Mouse (Mus musculus) limb, embryonic 13.5 days (tissue): ENCODE measurements around the gene Ramp2. TPM values are rescaled to one million over a fixed set of nuclear protein-coding genes. Genes with fewer than 3 reads are reported as not detected.

Source experiments
- ATAC-seq: fragments of 200-750 bp; cut with Nextera tagmentation; 2 replicates; pipeline ENCODE4 v1.8.0; 2017; ENCODE audit warnings: low read depth, moderate number of reproducible peaks, moderate TSS enrichment; ENCODE audit not compliant: low FRiP score
- H3K27ac ChIP-seq: fragments of 300-500 bp; sonication (generic); 2 replicates; pipeline ENCODE4 v1.5.1; 2015; ENCODE audit warnings: inconsistent platforms, mild to moderate bottlenecking, moderate library complexity
- H3K27me3 ChIP-seq: fragments of 300-500 bp; sonication (generic); 2 replicates; pipeline ENCODE4 v1.6.1; 2015; ENCODE audit warnings: mild to moderate bottlenecking, inconsistent platforms
- H3K36me3 ChIP-seq: fragments of 300-500 bp; sonication (generic); 2 replicates; pipeline ENCODE4 v1.6.1; 2015; ENCODE audit warnings: inconsistent platforms, mild to moderate bottlenecking, moderate library complexity
- H3K4me1 ChIP-seq: fragments of 300-500 bp; sonication (generic); 2 replicates; pipeline ENCODE4 v1.6.1; 2015; ENCODE audit warnings: inconsistent platforms
- H3K4me2 ChIP-seq: fragments of 300-500 bp; sonication (generic); replicated peaks from 2 replicates; pipeline ENCODE4 v1.6.1; 2015; ENCODE audit warnings: inconsistent platforms, mild to moderate bottlenecking, moderate library complexity
- H3K4me3 ChIP-seq: fragments of 300-500 bp; sonication (generic); 2 replicates; pipeline ENCODE4 v1.5.1; 2015; ENCODE audit warnings: moderate library complexity, mild to moderate bottlenecking, inconsistent platforms
- H3K9ac ChIP-seq: fragments of 300-500 bp; sonication (generic); 2 replicates; pipeline ENCODE4 v1.6.1; 2015; ENCODE audit warnings: mild to moderate bottlenecking, inconsistent platforms
- H3K9me3 ChIP-seq: fragments of 300-500 bp; sonication (generic); 2 replicates; pipeline ENCODE4 v1.6.1; 2016; ENCODE audit warnings: inconsistent platforms
- WGBS: fragments of 180-500 bp; shearing (Covaris S2); methylation state at CpG from one replicate; pipeline ENCODE4 v1.1.7; 2015; 5-methylcytosine and 5-hydroxymethylcytosine counted together
- polyA plus RNA-seq: library from polyadenylated mRNA; unstranded; fragments of >200 nt; fragmentation: Nextera tagmentation; extraction: Ambion mirVana; gene quantifications from 2 replicates; pipeline ENCODE4 v1.2.1, GENCODE M21; 2015

Ramp2 gene
- polyA plus RNA-seq, 1 experiment from 2014 or later, result 72.9 TPM

DNA sequence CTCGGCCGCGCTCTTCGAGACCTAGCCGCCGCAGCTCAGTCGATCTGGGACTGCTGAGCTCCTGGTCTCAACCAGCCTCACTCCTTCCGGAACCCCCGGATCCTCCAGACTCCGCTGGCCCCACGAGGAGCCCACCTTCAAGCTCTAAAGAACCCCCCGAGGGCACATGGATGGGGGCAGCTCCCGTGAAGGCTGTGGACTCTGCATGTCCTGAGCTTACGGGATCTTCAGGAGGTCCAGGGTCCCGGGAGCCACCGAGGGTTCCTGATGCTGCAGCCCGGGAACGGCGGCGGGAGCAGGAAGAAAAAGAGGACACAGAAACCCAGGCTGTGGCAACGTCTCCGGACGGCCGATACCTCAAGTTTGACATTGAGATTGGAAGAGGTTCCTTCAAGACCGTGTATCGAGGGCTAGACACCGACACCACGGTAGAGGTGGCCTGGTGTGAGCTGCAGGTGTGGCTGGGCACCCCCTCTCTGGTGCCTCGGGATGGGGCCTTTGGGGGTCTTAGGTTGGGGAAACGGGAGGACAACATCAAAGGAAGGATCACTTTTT lies 15.1 kb downstream of the Ramp2 start:
- no peak; the same call in 1 of the 2 replicates for ATAC-seq
- peak overlapping the region; percentile 84 for H3K9ac ChIP-seq
- H3K9me3 ChIP-seq, result no peaks in the 10 kb centered on the region
- H3K36me3 ChIP-seq, result peaks cover 27% of the 10 kb centered on the region
- H3K4me2 ChIP-seq, result peak overlapping the region; percentile 99
- WGBS, result under 1% methylated on average over 30 of the region's 30 CpGs
- peaks cover 61% of the 10 kb centered on the region for H3K4me1 ChIP-seq
- peaks cover 46% of the 10 kb centered on the region for H3K27me3 ChIP-seq
- H3K4me3 ChIP-seq, result peak overlapping the region; percentile 62
- peak overlapping the region; percentile 83; the same call in 1 of the 2 replicates for H3K27ac ChIP-seq

GRCm38 (mm10) chr11:101262272-101262967 lies 16.6 kb downstream of the Ramp2 start:
- H3K9ac ChIP-seq, result peak overlapping the region; percentile 51; the same call in 1 of the 2 replicates
- 2% methylated on average over 23 of the region's 24 CpGs for WGBS
- H3K27ac ChIP-seq, result no peak overlapping the region

DNA sequence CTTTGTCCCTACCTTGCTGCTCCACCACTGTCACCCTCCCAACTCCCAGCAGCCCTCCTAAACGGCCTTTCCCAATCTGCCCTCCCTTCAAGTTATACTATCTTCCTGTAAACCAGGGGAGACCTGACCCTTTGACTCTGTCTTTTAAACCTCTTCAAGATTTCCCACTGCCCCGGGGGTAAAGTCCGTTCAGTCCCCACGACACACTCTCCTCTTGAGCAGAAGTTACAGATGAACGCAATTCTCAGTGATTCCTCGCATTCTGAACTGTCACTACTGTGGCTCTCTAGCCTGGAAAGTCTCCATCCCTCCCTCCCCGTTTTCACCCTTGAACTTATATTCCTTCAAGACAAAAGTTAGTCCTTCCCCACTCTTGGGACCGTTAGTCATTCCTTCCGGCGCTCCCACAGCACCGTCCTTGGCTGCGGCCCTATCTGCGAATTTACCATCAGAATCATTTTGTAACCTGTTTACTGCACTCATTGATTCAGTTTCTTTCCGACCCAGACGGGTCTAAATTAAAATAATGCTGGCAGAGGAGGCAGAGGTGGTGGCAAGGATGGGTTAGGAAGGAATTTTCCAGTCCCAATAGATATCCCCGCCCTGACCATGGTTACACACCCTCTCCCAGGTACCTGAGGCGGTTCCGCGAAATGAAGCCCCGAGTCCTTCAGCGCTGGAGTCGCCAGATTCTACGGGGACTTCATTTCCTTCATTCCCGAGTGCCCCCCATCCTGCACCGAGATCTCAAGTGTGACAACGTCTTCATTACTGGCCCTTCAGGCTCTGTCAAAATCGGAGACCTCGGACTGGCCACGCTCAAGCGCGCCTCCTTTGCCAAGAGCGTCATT lies 17.5 kb downstream of the Ramp2 start:
- H3K36me3 ChIP-seq, result peaks cover 10% of the 10 kb centered on the region
- no peaks in the 10 kb centered on the region for H3K9me3 ChIP-seq
- H3K4me1 ChIP-seq, result peaks cover 57% of the 10 kb centered on the region
- H3K4me2 ChIP-seq, result peak overlapping the region; percentile 99
- WGBS, result 5% methylated on average over 32 of the region's 32 CpGs
- no peak overlapping the region for H3K27ac ChIP-seq
- peak overlapping the region; percentile 62 for H3K4me3 ChIP-seq
- H3K27me3 ChIP-seq, result peaks cover 66% of the 10 kb centered on the region
- no peak overlapping the region for H3K9ac ChIP-seq
- no peak for ATAC-seq

More at GRCm38 (mm10) chr11:101262272-101262967, 16.6 kb downstream of the Ramp2 start:
- Histone ChIP-seq H3K4me3 (peak overlapping the region; percentile 62), H3K36me3 (peaks cover 19% of the 10 kb centered on the region), H3K27me3 (peaks cover 60% of the 10 kb centered on the region), H3K9me3 (no peaks in the 10 kb centered on the region), H3K4me2 (peak overlapping the region; percentile 99), H3K4me1 (peaks cover 61% of the 10 kb centered on the region)
- ATAC-seq, result no peak

GRCm38 (mm10) chr11:101263989-101264280 lies 18.1 kb downstream of the Ramp2 start:
- Histone ChIP-seq H3K4me2 (0 out of 2 replicates have a peak overlapping the region, but pooled peaks have one; percentile 4), H3K9ac (no peak overlapping the region), H3K9me3 (no peaks in the 10 kb centered on the region), H3K27ac (no peak overlapping the region), H3K27me3 (peaks cover 72% of the 10 kb centered on the region), H3K36me3 (peaks cover 4% of the 10 kb centered on the region; the same call in 1 of the 2 replicates), H3K4me3 (0 out of 2 replicates have a peak overlapping the region, but pooled peaks have one; percentile 5), H3K4me1 (peaks cover 52% of the 10 kb centered on the region)
- ATAC-seq, result no peak
- WGBS, result 8% methylated on average over 3 of the region's 3 CpGs

DNA sequence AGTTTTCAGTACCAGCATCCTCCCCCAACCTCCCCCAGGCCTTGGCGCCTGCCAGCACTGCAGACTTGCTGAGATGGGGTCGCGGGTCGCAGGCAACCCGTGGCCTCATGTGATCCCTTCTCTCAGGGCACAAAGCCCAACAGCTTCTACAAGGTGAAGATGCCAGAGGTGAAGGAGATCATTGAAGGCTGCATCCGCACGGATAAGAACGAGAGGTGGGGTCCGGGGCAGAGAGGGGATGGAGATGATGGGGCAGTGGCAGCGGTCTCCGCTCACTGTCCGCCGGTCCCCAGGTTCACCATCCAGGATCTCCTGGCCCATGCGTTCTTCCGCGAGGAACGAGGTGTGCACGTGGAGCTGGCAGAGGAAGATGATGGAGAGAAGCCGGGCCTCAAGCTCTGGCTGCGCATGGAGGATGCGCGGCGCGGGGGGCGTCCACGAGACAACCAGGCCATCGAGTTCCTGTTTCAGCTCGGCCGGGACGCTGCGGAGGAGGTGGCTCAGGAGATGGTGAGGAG lies 19.2 kb downstream of the Ramp2 start:
- Histone ChIP-seq H3K36me3 (no peaks in the 10 kb centered on the region), H3K4me3 (peak overlapping the region; percentile 38), H3K9me3 (no peaks in the 10 kb centered on the region), H3K4me1 (peaks cover 41% of the 10 kb centered on the region), H3K27me3 (peaks cover 82% of the 10 kb centered on the region), H3K4me2 (peak overlapping the region; percentile 60), H3K9ac (peak overlapping the region; percentile 46), H3K27ac (no peak overlapping the region)
- ATAC-seq, result no peak
- 3% methylated on average over 31 of the region's 31 CpGs for WGBS

GRCm38 (mm10) chr11:101265906-101266305 lies 20.1 kb downstream of the Ramp2 start:
- H3K4me2 ChIP-seq, result peak overlapping the region; percentile 60
- no peak overlapping the region for H3K9ac ChIP-seq
- no peaks in the 10 kb centered on the region for H3K9me3 ChIP-seq
- 29% methylated on average over 6 of the region's 6 CpGs for WGBS
- H3K4me3 ChIP-seq, result no peak overlapping the region
- no peak overlapping the region for H3K27ac ChIP-seq
- peaks cover 35% of the 10 kb centered on the region for H3K4me1 ChIP-seq
- peaks cover 88% of the 10 kb centered on the region for H3K27me3 ChIP-seq
- no peak for ATAC-seq
- H3K36me3 ChIP-seq, result no peaks in the 10 kb centered on the region

GRCm38 (mm10) chr11:101269577-101270116 lies 23.8 kb downstream of the Ramp2 start:
- no peak overlapping the region for H3K4me3 ChIP-seq
- peak overlapping the region; percentile 10; the same call in 1 of the 2 replicates for H3K9ac ChIP-seq
- no peaks in the 10 kb centered on the region; the same call in 1 of the 2 replicates for H3K36me3 ChIP-seq
- no peak overlapping the region for H3K27ac ChIP-seq
- no peak for ATAC-seq
- 11% methylated on average over 10 of the region's 10 CpGs for WGBS
- H3K27me3 ChIP-seq, result peaks cover 56% of the 10 kb centered on the region
- H3K4me1 ChIP-seq, result peaks cover 8% of the 10 kb centered on the region
- H3K9me3 ChIP-seq, result no peaks in the 10 kb centered on the region
- H3K4me2 ChIP-seq, result no peak overlapping the region

DNA sequence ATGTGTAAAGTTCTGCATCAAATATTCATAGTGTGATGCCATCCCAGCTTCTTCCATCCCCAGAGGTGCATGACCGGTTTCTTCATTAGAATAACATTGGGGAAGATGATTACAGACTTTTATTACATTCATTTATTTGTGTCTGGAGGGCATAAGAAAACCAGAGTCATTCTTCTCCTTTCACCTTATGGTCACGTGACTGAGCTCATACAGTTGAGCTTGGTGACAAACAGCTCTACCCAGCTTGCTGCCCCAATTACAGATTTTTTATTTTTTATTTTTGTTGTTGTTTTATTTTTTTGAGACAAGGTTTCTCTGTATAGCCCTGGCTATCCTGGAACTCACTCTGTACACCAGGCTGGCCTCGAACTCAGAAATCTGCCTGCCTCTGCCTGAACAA lies 26.6 kb downstream of the Ramp2 start:
- Histone ChIP-seq H3K27ac (no peak overlapping the region), H3K27me3 (peaks cover 41% of the 10 kb centered on the region), H3K4me2 (no peak overlapping the region), H3K36me3 (peaks cover 14% of the 10 kb centered on the region), H3K9me3 (no peaks in the 10 kb centered on the region), H3K4me3 (no peak overlapping the region), H3K9ac (no peak overlapping the region), H3K4me1 (peaks cover 13% of the 10 kb centered on the region)
- WGBS, result 78% methylated on average over 3 of the region's 3 CpGs
- no peak for ATAC-seq

DNA sequence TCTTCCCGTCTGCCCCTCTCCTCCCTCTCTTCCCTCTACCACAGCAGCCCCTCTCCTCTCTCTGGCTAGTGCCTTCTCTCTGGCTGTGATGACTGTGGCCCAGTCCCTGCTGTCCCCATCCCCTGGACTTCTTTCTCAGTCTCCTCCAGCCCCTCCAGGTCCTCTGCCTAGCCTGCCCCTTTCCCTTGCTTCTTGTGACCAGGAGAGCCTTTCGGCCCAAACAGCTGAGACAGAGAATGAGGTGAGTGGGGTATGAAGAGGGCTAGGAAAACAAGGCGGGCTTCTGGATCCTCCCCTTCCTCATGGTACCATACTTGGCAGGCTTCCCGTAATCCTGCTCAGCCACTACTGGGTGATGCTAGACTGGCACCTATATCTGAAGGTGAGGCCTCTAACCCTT lies 29.5 kb downstream of the Ramp2 start:
- WGBS, result 65% methylated on average over 4 of the region's 4 CpGs
- no peak for ATAC-seq
- Histone ChIP-seq H3K9ac (no peak overlapping the region; the same call in 1 of the 2 replicates), H3K9me3 (no peaks in the 10 kb centered on the region), H3K27ac (no peak overlapping the region), H3K4me2 (no peak overlapping the region), H3K4me3 (no peak overlapping the region), H3K27me3 (peaks cover 19% of the 10 kb centered on the region; the same call in 1 of the 2 replicates), H3K36me3 (peaks cover 14% of the 10 kb centered on the region), H3K4me1 (peaks cover 27% of the 10 kb centered on the region)

DNA sequence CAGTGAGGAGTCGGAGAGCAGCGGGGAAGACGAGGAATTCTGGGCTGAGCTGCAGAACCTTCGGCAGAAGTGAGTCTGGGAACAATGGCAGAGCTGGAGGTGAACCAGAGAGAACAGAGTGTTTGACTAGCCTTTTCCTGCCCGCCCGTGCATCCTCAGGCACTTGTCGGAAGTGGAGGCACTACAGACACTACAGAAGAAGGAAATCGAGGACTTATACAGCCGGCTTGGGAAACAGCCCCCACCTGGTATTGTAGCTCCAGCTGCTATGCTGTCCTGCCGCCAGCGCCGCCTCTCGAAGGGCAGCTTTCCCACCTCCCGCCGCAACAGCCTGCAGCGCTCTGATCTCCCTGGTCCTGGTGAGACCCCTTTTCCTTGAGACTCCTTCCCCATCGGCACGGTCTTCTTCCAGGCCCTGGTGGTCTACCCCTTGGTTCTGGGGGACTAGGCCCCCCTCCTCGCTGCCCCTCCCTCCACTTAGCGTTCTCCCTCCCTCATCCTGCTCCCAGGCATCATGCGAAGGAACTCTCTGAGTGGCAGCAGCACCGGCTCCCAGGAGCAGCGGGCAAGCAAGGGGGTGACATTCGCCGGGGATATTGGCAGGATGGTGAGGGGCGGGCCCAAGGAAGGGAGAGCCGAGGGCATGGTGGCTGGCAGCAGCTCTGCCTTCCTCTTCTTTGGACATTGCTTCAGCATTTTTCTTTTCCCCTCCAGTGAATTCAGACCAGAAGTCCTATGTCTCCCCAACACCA lies 30.7 kb downstream of the Ramp2 start:
- no peak overlapping the region for H3K27ac ChIP-seq
- peaks cover 16% of the 10 kb centered on the region; the same call in 1 of the 2 replicates for H3K27me3 ChIP-seq
- 0 out of 2 replicates have a peak overlapping the region, but pooled peaks have one; percentile 31 for H3K9ac ChIP-seq
- peak overlapping the region; percentile 31 for H3K4me2 ChIP-seq
- ATAC-seq, result no peak
- peaks cover 14% of the 10 kb centered on the region for H3K36me3 ChIP-seq
- WGBS, result 32% methylated on average over 27 of the region's 27 CpGs
- no peaks in the 10 kb centered on the region for H3K9me3 ChIP-seq
- H3K4me3 ChIP-seq, result no peak overlapping the region
- H3K4me1 ChIP-seq, result peaks cover 27% of the 10 kb centered on the region
